Mouse (Mus musculus): Measurements from ENCODE around the gene Ubc. TPM values are rescaled to one million over a fixed set of nuclear protein-coding genes. Genes with fewer than 3 reads are reported as not detected.

Gene Ubc
- polyA plus RNA-seq, 1 experiment: 1,009 TPM

GRCm38 (mm10) chr5:125385215-125385940 lies 4.6 kb downstream of the Ubc start:
- DNase-seq: no peak
- TF ChIP-seq POLR2A (IDR thresholded peaks at IDR 0.05; ENCODE audit: borderline replicate concordance, insufficient read depth, low read length) (no peak), CTCF (IDR thresholded peaks at IDR 0.05; ENCODE audit: borderline replicate concordance, insufficient read depth, low read depth, low read length) (no peak)
- Histone ChIP-seq H3K4me3 (replicated peaks; ENCODE audit: insufficient read depth, low read depth, low read length) (peak overlapping the region; percentile 32), H3K27ac (ENCODE audit: insufficient read depth, low read length) (no peak overlapping the region), H3K4me1 (ENCODE audit: control insufficient read depth, insufficient read depth, low read length) (peaks cover 3% of the 10 kb centered on the region; the same call in 1 of the 2 replicates), H3K27me3 (ENCODE audit: control insufficient read depth, insufficient read depth, low read length) (no peaks in the 10 kb centered on the region)
- 33% methylated on average over 8 of the region's 8 CpGs for WGBS

GRCm38 (mm10) chr5:125384512-125385214 lies 5.3 kb downstream of the Ubc start:
- Histone ChIP-seq H3K4me3 (replicated peaks; ENCODE audit: insufficient read depth, low read depth, low read length) (no peak overlapping the region), H3K27ac (ENCODE audit: insufficient read depth, low read length) (no peak overlapping the region), H3K4me1 (ENCODE audit: control insufficient read depth, insufficient read depth, low read length) (peaks cover 3% of the 10 kb centered on the region; the same call in 1 of the 2 replicates), H3K27me3 (ENCODE audit: control insufficient read depth, insufficient read depth, low read length) (no peaks in the 10 kb centered on the region)
- TF ChIP-seq CTCF (IDR thresholded peaks at IDR 0.05; ENCODE audit: borderline replicate concordance, insufficient read depth, low read depth, low read length): no peak
- TF ChIP-seq POLR2A (IDR thresholded peaks at IDR 0.05; ENCODE audit: borderline replicate concordance, insufficient read depth, low read length): no peak
- DNase-seq: no peak
- WGBS: 48% methylated on average over 2 of the region's 2 CpGs

- peak; percentile 6; the same call in 1 of the 2 replicates for TF ChIP-seq POLR2A (IDR thresholded peaks at IDR 0.05; ENCODE audit: borderline replicate concordance, insufficient read depth, low read length)
- no peak for TF ChIP-seq CTCF (IDR thresholded peaks at IDR 0.05; ENCODE audit: borderline replicate concordance, insufficient read depth, low read depth, low read length)
- 57% methylated on average over 3 of the region's 3 CpGs for WGBS
- H3K27ac ChIP-seq (ENCODE audit: insufficient read depth, low read length): no peak overlapping the region
- peaks cover 3% of the 10 kb centered on the region; the same call in 1 of the 2 replicates for H3K4me1 ChIP-seq (ENCODE audit: control insufficient read depth, insufficient read depth, low read length)
- H3K4me3 ChIP-seq (replicated peaks; ENCODE audit: insufficient read depth, low read depth, low read length): no peak overlapping the region
- no peak for DNase-seq
- H3K27me3 ChIP-seq (ENCODE audit: control insufficient read depth, insufficient read depth, low read length): no peaks in the 10 kb centered on the region
These were observed 6.2 kb downstream of the Ubc start for GRCm38 (mm10) chr5:125383637-125384420.

- no peak overlapping the region for H3K27ac ChIP-seq (ENCODE audit: insufficient read depth, low read length)
- DNase-seq: peak; percentile 63 to 69
- H3K27me3 ChIP-seq (ENCODE audit: control insufficient read depth, insufficient read depth, low read length): no peaks in the 10 kb centered on the region
- WGBS: 32% methylated on average over 6 of the region's 6 CpGs
- peaks cover 3% of the 10 kb centered on the region; the same call in 1 of the 2 replicates for H3K4me1 ChIP-seq (ENCODE audit: control insufficient read depth, insufficient read depth, low read length)
- TF ChIP-seq POLR2A (IDR thresholded peaks at IDR 0.05; ENCODE audit: borderline replicate concordance, insufficient read depth, low read length) (peak; percentile 29; the same call in 1 of the 2 replicates), CTCF (IDR thresholded peaks at IDR 0.05; ENCODE audit: borderline replicate concordance, insufficient read depth, low read depth, low read length) (peak; percentile 80)
- H3K4me3 ChIP-seq (replicated peaks; ENCODE audit: insufficient read depth, low read depth, low read length): no peak overlapping the region
These were observed 7.1 kb downstream of the Ubc start for GRCm38 (mm10) chr5:125382673-125383558.

- TF ChIP-seq POLR2A (IDR thresholded peaks at IDR 0.05; ENCODE audit: borderline replicate concordance, insufficient read depth, low read length): no peak
- TF ChIP-seq CTCF (IDR thresholded peaks at IDR 0.05; ENCODE audit: borderline replicate concordance, insufficient read depth, low read depth, low read length): no peak
- no peak overlapping the region for H3K4me3 ChIP-seq (replicated peaks; ENCODE audit: insufficient read depth, low read depth, low read length)
- 65% methylated on average over 5 of the region's 5 CpGs for WGBS
These were observed 7.9 kb downstream of the Ubc start for GRCm38 (mm10) chr5:125381954-125382672.

GRCm38 (mm10) chr5:125378919-125379318 lies 11.1 kb downstream of the Ubc start:
- no peak for DNase-seq
- no peak overlapping the region for H3K4me3 ChIP-seq (replicated peaks; ENCODE audit: insufficient read depth, low read depth, low read length)
- 70% methylated on average over 5 of the region's 5 CpGs for WGBS

More at GRCm38 (mm10) chr5:125381954-125382672, 7.9 kb downstream of the Ubc start:
- H3K4me1 ChIP-seq (ENCODE audit: control insufficient read depth, insufficient read depth, low read length): peaks cover 3% of the 10 kb centered on the region; the same call in 1 of the 2 replicates
- no peaks in the 10 kb centered on the region for H3K27me3 ChIP-seq (ENCODE audit: control insufficient read depth, insufficient read depth, low read length)
- no peak for DNase-seq
- no peak overlapping the region for H3K27ac ChIP-seq (ENCODE audit: insufficient read depth, low read length)

More at GRCm38 (mm10) chr5:125378919-125379318, 11.1 kb downstream of the Ubc start:
- Histone ChIP-seq H3K27ac (ENCODE audit: insufficient read depth, low read length) (no peak overlapping the region), H3K27me3 (ENCODE audit: control insufficient read depth, insufficient read depth, low read length) (no peaks in the 10 kb centered on the region), H3K4me1 (ENCODE audit: control insufficient read depth, insufficient read depth, low read length) (no peaks in the 10 kb centered on the region; the same call in 1 of the 2 replicates)
- no peak for TF ChIP-seq CTCF (IDR thresholded peaks at IDR 0.05; ENCODE audit: borderline replicate concordance, insufficient read depth, low read depth, low read length)
- TF ChIP-seq POLR2A (IDR thresholded peaks at IDR 0.05; ENCODE audit: borderline replicate concordance, insufficient read depth, low read length): no peak
